Mouse (Mus musculus) adrenal gland, adult 2 months (tissue): Measurements from ENCODE around the gene Gga3. TPM values are rescaled to one million over a fixed set of nuclear protein-coding genes. Genes with fewer than 3 reads are reported as not detected.
"Not testable (repeated sequence)": the region's sequence is repeated elsewhere in the genome, so short reads cannot be mapped to it uniquely, and the experiment has no call there.

ENCODE experiments used
- DNase-seq: peaks from one replicate; pipeline ENCODE4 v3.0.0; 2021
- long read RNA-seq: library from polyadenylated mRNA; stranded (forward); transcript quantifications from one replicate; pipeline ENCODE4 v2.0.0, GENCODE M21; 2021
- polyA plus RNA-seq: library from polyadenylated mRNA; depleted of rRNA; stranded (reverse); fragments of >200 nt; gene quantifications from 2 replicates; pipeline ENCODE4 v1.2.3, GENCODE M21; 2012; rRNA removed
- total RNA-seq, 2 experiments: library from RNA; stranded (reverse); gene quantifications; 2 replicates each; pipeline ENCODE4 v1.2.3; 2021

Gene Gga3
- total RNA-seq: 10 to 100 TPM; 21.8 to 38.7 TPM
- 22.6 and 38.9 TPM in 2 replicates for polyA plus RNA-seq
- long read RNA-seq, partial matches to known transcripts: 4 of 7 reads
- long read RNA-seq, other reads (novel, unspliced or antisense): 1 of 7 reads

DNA sequence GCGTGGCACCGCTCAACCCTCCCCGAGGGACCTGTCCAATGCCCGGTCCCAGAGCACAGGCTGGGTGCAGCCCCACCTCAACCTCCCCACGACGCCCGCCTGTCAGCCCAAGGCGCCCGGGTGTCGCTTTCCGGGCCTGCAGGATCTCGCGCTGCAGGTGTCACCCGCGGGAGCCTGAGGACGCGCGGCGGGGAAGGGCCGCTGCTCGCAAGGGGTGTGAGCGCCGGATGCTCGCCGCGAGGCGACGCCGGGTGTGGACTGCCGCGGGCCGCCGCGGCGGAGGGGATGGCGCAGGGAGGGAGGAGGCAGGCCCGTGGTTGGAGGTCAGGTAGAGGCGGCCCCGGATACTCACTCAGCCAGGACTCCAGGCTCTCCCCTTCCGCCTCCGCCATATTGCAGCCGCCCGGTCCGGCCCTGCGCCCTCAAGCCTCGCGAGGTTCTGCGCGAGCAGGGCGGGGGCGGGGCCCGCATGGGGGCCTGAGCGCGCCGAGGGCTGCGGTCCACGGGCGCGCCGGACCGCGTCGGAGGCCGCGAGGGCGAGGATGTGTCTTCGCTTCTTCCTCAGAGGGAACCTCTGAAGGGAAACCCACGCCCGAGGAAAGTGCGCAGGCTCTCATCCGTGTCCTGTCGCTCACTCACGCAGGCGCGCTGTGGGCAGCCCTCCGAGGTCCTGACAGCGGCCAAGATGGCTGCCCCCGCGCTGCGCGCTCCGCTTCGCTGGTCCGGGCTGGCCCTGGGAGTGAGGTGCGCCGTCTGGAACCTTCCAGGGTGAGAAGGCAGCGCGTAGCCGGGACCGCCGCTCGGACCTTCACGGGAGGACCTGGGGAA is at the start of gene Gga3, which contains the start of gene Mrps7:
Gga3 (minus strand) TSS at position 576 of the 828 bp plus-strand sequence.
Mrps7 (plus strand) TSS at position 450 of the 828 bp plus-strand sequence.
- DNase-seq: peak; percentile 96

GRCm38 (mm10) chr11:115653194-115653593 is 49.3 kb upstream of the Gga3 start:
- no peak for DNase-seq

- no peak for DNase-seq
Observed at GRCm38 (mm10) chr11:115651680-115652079, 47.8 kb upstream of the Gga3 start.

- DNase-seq: no peak
Observed at GRCm38 (mm10) chr11:115649706-115650105, 45.9 kb upstream of the Gga3 start.

DNA sequence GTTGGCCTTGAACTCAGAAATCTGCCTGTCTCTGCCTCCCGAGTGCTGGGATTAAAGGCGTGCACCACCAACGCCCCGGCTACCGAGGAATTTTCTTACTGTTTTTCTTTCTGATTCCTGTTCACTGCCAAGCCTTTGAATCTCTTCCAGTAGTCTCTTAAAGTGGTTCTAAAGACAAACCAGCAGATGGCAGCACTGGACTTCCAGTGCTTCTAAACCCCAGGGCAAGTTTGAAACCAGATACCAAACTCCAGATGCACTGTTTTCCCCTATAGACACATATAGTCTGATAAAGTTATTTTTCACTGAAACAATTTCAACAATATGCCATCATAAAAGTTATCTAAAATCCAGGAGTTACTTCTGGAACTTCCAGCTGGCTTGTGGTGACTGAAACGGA is 43.6 kb upstream of the Gga3 start:
- peak; percentile 37 for DNase-seq

DNA sequence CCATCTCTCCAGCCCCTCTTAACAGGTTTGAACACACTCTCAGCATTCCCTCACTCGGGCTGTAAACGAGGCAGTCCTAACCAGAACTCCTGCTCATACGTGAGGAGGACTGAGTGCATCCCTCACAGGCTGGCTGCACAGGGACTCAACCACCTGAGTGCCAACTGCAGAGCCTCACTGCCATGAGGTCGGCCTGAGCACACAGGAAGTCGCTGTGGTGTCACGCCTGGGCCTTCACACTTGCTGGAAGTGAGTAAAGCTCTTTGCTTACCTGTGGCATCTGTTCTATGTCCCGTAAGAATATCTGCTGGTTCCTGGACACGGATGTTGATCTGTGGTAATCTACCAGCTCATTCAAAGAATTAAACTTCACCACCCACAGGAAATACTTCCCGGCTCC is 42.6 kb upstream of the Gga3 start:
- no peak for DNase-seq

DNA sequence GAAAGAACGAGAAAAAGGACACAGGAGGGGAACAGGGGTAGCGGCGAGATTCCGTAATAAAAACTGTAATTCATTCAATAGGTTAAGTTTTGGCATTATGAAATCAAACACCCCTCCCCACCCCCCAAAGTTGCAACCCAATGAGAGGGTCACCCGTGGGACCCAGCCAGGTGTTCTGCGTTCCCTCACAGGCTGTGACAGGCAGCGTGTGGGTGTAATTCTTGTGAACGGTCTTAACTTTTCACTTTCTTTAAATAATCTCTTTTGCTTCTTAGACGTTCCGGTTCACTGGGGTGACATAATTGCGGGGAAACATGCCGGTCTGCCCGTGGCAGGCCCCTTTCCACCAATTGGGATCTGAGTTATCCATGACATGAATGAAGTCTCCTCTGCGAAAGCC is 41.6 kb upstream of the Gga3 start:
- not testable (repeated sequence) for DNase-seq

- no peak for DNase-seq
Observed at GRCm38 (mm10) chr11:115644308-115644707, 40.5 kb upstream of the Gga3 start.

- no peak for DNase-seq
Observed at GRCm38 (mm10) chr11:115643265-115643664, 39.4 kb upstream of the Gga3 start.

GRCm38 (mm10) chr11:115642705-115643104 is 38.9 kb upstream of the Gga3 start:
- no peak for DNase-seq

GRCm38 (mm10) chr11:115641664-115642036 is 37.8 kb upstream of the Gga3 start:
- DNase-seq: no peak

DNA sequence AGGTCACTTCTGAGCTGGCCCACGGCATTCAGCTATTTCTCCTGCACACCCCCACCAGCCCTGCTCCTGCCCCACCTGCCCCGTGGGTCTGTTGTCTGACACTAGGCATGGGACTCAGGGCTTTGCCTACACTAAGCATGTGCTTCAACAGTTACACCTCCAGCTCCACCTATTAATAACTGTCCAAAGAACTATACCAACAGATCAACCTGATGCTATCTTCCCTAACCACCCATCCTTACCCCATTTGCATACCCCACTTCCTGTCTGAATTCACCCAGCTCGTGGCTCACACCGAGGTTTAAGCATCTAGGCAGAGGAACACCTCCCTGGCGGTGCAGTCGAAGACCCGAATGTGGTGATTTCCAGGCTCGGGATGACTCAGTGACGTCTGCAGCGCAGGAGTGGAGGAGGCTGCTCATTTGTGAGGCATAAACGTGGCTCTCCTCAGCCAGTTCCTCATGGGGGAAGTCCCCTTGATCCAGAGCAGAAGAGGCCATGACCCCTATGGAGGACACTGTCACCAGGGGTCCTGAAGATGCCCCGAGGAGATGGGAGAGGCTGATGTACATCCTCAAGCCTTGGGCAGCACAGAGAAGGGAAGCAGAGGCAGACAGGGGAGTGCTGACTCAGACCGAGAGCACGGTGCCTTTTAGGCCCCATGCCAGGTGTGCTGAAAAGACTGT is 37.3 kb upstream of the Gga3 start:
- DNase-seq: no peak

DNA sequence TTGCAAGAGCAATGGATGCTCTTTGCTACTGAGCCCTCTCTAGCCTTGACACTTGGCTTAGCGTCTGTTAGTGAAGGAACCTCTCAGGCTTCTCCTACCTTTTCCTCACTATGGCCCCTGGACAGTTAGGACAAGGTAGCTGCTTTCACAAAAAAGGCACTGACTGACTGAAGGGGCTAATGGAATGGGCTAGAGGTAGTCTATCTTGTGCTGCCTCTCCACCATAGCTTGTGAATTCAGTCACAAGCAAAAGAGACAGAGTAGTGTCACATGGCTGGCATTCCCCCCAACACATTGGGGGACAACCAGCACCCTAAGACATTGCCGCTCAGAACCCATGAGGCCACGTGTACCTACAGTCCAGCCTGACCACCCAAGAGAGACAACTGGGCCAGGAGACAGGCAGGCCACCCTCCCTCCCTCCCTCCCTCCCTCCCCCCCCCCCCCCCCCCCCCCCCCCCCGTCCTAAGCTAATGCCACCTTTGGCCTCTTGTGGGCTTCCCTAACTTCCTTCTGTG is 36.5 kb upstream of the Gga3 start:
- no peak for DNase-seq

GRCm38 (mm10) chr11:115639540-115639939 is 35.7 kb upstream of the Gga3 start:
- no peak for DNase-seq

- DNase-seq: peak; percentile 30
Observed at GRCm38 (mm10) chr11:115638498-115639409, 34.9 kb upstream of the Gga3 start.

DNA sequence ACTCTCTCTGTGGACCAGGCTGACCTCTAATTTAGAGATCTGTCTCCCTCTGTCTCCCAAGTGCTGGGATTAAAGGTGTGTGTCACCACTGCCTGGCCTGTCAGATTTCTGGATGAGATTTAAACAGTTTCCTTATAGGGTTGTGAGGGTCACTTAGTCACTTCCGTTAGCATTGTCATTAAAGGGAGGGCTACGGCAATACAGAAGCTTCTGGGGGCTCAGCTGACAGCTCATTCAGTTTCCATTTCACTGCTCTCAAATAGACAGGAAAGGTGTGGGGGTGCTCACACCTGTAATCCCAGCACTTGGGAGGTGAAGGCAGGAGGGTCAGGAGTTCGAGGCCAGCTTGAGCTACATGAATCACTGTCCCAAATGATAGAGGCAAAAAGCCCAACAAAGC is 33.1 kb upstream of the Gga3 start:
- DNase-seq: no peak

DNA sequence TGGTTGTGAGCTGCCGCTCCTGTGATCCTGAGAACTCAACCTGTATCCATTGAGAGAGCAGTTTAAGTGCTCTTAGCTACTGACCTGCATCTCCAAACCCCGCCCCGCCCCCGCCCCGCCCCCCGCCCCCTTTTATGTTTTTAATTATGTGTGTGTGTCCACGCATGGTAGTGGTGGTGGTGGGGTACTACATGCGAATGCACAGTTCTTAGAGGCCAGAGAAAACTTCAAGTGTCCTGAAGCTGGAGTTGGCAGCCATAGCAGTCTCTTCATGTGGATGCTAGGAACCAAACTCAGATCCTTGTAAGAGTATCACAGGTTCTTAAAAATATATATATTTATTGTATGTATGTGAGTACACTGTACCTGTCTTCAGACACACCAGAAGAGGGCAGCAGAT is 31.6 kb upstream of the Gga3 start:
- no peak for DNase-seq

GRCm38 (mm10) chr11:115635041-115635440 is 31.2 kb upstream of the Gga3 start:
- no peak for DNase-seq

DNA sequence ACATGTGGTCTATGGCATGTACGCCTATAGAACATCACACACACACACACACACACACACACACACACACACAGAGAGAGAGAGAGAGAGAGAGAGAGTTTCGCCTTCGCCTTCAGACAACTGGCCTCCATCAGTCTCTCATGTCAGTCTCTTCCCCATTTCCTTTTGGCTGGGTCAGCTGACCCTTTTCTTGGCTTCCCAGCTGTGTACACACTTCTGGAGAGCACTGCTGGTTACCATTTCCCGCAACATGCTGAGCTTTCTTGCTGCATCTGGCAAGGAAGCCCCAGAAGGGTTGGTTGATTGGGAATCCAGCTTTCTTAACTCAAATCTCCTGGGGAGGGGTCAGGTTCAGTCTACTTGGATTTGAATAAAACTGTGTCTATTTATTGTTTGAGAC is 30.3 kb upstream of the Gga3 start:
- DNase-seq: no peak

DNA sequence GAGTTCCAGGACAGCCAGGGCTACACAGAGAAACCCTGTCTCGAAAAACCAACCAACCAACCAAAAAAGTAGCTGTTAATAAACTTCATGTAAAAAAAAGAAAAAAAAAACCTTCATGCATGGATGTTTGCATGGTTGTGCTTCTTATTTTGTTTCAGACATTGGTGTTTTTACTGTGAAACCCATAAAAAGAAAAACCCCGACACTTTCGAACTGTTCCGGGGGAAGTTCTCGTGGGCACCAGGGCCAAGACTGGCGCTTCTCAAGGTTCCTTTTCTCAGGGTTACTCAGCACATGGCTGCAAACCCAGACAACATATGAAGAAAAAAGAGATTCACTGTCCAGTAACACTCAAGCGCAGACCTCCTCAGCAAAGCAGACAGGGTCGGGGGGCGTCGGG is 29.0 kb upstream of the Gga3 start:
- no peak for DNase-seq

GRCm38 (mm10) chr11:115632247-115632646 is 28.4 kb upstream of the Gga3 start:
- DNase-seq: no peak

DNA sequence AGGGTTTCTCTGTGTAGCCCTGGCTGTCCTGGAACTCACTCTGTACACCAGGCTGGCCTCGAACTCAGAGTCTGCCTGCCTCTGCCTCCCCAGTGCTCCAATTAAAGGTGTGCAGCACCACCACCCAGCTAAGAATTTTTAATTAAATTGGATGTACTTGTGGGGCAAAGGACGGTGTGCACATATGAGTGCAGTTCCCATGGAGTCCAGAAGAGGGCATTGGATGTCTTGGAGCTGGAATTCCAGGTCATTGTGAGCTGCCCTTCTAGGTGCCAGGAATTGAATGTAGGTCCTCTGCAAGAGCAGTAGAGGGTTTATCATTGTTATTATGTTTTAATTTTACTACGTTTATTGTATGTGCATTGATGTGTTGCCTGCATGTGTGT is 27.6 kb upstream of the Gga3 start:
- DNase-seq: no peak
